Mouse (Mus musculus): Measurements from ENCODE around the gene Rpl28.

DNA sequence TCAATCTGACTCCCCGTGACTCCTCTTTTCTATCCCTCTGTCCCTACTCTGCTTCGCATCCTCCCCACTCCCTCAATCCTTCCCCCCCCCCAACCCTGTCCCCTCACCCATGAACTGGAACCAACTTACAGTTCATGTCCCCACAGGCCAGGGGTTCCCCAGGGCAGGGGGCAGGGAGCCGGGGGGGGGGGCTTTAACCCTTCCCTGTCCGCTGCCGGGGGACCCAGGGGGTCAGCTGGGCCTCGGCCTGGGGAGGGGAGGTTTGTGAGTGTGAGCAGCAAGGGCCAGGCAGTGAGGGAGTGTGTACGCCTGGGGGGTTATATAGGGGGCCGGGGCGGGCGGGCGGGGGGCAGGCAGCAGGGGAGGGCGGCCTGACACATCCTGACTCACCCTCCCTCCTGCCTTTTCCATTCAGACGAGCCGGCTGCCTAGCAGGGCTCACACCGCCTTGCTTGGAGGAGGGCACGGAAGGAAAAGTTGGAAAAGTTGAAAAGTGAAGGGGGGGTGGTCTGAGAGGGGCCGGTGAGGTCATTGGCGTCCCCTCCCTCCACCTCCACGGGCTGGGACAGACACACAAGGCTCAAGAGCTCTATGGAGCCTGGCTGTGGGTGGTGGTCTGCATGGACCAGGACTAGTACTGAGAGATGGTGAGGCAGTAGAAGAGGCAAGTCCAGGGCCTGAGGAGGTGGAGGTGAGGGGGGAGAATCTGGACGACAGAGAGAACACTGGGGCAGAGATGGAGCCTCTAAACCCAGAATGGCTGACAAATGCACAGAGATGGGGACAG is 14.6 kb upstream of the Rpl28 start:
- TF ChIP-seq CTCF (IDR thresholded peaks at IDR 0.05; ENCODE audit: low read depth, low read length) (no peak), POLR2AphosphoS5 (IDR thresholded peaks at IDR 0.05; ENCODE audit: insufficient replicate concordance, low read depth, low read length) (no peak)

Measured in G1E (cell line).